Mouse (Mus musculus): ENCODE measurements around the gene Gm7075.

The Gm7075 gene

DNA sequence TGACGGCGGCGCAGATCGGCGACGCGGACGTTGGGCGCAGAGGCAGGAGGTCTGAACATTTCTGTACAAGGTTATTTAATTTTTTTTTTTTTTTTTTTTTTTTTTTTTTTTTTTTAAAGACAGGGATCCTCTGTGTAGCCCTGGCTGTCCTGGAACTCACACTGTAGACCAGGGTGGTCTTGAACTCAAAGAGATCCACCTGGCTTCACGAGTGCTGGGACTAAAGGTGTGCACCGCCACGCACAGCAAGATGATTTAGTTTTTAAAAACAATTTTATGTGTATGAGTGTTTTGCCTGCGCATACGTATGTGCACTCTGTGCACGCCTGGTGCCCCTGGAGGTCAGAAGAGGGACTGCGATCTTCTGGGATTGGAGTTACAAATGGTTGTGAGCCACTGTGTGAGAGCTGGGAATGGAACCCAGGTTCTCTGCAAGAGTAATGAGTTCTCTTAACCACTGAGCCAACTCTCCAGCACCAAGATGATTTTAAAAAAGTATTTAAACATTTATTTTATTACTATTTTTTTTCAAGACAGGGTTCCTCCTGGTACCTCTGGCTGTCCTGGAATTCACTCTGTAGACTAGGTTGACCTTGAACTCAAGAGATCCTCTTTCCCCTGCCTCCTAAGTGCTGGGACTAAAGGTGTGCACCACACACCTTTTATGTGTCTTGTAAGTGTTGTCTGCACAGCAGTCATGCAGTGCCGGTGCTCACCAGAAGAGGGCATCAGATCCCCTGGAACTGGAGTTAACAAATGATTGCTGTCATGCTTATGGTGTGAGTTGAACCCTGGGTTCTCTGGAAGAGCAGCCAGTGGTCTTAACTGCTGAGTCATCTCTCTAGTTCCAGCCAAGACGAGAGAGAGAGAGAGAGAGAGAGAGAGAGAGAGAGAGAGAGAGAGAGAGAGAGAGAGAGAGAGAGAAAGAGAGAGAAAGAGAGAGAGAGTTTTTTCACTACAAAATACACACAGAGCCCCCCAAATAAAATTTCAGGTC lies at the start of gene Gm7075:
Gene Gm7075 (minus strand): TSS at position 51 of the 997 bp plus-strand sequence.
- ChIA-PET POLR2A (interaction anchor here in 3 of 4 experiments (0.7 to 1.4 kb wide), 7 partner anchors 26 to 578 kb away, joined by 3 to 9 read pairs (median 4); no protein-coding TSS in a partner anchor), CTCF (interaction anchor here in 3 of 4 experiments (0.6 to 1.6 kb wide), 10 partner anchors 18 to 649 kb away, joined by 3 to 11 read pairs (median 4); partner anchors contain the start of gene Dnajc12 (in 1 of the 3))

DNA sequence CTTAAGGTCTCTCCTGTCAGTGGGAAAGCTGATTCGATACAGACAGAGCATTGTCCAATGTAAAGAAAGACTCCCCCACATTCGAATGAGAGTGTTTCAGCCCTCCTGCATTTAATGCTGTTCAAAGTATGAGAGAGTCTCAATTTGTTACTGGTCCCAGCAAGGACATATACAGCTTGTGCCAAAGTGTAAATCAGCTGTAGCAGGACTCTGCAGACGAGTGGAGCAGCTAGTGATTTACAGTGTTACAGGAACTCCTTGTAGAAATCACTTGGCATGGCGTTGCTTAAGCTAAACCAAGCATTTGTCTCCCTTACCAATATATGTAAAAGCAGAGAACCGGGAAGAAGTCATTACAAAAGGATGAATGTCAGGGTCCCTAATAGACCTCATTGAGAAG lies 39.3 kb upstream of the Gm7075 start:
- ChIA-PET POLR2A (interaction anchor here in 1 of 4 experiments (0.6 kb wide), 1 partner anchor 295 kb away, joined by 3 read pairs; no protein-coding TSS in a partner anchor), CTCF (interaction anchor here in 1 of 4 experiments (1.4 to 1.7 kb wide), 2 partner anchors 31 to 112 kb away, joined by 4 read pairs; partner anchors contain the start of gene Ctnna3)

DNA sequence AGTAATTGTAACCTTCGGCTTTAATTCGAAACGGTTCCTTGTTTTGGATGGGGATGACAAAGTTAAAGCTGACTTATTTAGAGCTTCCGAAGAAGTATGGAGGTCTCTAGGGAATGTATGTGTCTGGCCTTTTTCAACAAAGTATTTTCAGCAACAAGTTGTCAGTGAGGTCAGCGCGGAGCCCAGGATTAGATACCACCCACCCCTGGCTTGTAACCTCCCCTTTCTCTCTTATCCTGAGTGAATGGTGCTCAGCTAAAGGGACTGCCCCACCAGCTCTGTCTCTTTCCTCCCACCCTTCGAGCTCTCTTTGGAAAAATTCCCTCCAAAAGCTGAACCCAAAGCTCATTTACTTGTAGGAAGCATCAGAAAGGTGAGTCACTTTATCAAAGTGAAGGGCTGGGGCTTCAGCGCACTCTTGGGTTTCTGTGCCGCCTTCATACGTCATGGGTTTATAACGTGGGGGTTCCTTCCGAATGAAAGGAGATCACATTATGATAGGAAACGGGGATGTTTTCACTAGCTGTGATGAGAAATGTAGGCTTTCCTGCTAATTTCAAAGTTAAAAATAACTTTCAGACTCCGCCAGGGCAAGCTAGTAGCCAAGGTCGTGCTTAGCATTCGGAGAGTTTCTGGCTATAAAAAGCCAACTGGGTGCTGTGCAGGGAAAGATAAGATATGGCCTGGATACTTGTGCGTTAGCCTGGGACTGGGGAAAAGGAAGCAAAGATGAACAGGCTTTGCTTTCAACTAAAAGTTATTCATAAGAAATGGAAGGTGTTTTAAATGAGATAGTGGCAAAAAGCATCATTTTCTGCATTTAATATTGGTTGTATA lies 35.9 kb upstream of the Gm7075 start:
- ChIA-PET POLR2A (interaction anchor here in 1 of 4 experiments (0.7 to 1.4 kb wide), 3 partner anchors 12 to 574 kb away, joined by 3 to 4 read pairs (median 3); no protein-coding TSS in a partner anchor), CTCF (interaction anchor here in 1 of 4 experiments (0.6 kb wide), 1 partner anchor 375 kb away, joined by 6 read pairs; no protein-coding TSS in a partner anchor)

DNA sequence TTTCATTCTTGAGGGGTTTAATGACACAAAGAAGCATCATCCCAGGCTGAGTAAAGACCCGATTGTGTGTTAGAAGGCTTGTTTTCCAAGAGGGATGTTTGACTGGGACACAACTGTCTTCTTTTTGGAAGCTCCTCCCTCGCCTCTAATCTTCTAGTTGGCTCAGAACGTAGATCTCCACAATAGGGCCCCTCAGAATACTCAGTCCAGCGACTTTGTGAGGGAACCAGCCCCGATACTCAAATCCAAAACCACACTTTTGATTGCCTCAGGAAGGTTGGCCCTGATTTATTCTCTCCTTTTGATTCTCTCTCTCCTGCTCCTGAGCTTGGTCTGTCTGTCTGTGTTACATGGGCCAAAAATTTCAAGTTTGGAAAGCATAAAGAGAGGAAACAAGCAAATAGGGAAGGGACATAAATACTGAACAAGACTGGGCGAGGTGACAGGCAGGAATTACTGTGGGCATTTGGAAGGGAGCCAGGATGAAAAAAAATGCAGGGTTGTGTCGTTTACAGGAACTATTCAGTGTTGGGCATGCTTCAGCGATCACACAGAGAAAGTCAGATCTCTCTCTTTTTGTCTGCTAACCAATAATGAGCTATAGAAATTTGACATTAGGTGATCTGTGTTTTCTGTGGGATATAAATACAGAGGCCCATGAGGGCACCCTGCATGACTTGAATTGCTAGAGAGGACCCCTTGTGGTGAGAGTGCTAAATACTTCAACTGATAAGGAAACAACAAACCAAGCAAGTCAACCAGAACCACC lies 33.7 kb upstream of the Gm7075 start:
- ChIA-PET POLR2A (interaction anchor here in 1 of 4 experiments (1.5 kb wide), 1 partner anchor 11 kb away, joined by 3 read pairs; no protein-coding TSS in a partner anchor), CTCF (interaction anchor here in 1 of 4 experiments (0.6 kb wide), 1 partner anchor 31 kb away, joined by 3 read pairs; no protein-coding TSS in a partner anchor)

DNA sequence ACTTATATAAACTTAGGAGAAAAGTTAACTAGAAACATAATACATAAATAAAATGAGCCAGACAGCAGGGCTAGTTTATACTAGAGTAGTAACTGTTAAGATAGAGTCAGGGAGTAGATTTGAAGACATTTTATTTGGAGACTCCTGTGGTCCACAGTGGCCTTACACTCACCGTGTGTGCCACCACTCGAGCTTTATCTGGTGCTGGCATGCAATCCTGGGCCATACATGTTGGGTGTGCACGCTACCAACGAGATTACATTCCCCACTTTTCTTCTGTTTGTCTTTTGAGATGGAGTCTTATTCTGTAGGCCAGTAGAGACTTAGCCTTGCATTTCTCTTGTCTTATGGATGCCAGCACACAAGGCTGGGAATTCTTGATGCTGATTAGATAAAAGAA lies 32.3 kb upstream of the Gm7075 start:
- CTCF ChIA-PET: no interaction called here

DNA sequence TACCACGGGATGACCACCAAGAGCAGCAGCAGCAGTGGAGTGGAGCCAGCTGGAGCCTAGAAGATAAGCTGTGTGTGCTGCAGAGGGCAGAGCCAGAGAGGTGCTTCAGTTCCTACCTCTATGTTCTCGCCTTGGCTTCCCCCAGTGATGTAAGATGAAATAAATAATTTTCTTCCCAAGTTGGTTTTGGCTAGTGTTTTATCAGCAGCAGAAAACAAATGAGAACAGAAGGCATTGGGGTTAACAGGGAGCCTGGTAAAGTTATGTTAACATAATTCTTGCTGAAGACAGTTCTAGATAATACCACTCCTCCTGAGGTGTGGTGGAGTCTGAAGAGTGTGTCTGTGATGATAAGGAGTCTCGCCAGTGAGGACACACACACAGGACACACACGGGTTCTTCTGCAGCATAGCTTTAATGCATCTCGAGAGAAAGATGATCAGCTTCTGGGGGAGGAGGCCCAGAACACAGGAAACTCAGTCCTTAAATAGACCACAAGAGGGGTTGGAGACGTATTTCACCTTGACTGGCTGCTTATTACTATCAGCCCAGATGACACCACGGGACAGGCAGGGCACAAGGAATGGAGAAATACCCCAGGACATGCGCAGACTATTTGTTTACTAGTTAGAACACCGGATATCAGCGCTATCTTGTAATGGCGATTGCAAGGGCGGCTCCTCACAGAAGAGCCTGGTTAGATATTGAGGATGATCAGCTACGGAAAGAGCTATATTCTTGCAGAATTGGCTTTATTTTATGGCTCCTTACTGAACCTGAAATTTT lies 23.2 kb upstream of the Gm7075 start:
- POLR2A ChIA-PET: interaction anchor here in 2 of 4 experiments (0.8 to 1.5 kb wide), 4 partner anchors 10 to 13 kb away, joined by 3 read pairs; no protein-coding TSS in a partner anchor
- CTCF ChIA-PET: interaction anchor here in 1 of 4 experiments (0.6 kb wide), 1 partner anchor 34 kb away, joined by 4 read pairs; no protein-coding TSS in a partner anchor

More for the DNA sequence above, 32.3 kb upstream of the Gm7075 start:
- POLR2A ChIA-PET: interaction anchor here in 1 of 4 experiments (0.5 kb wide), 1 partner anchor 24 kb away, joined by 3 read pairs; no protein-coding TSS in a partner anchor

DNA sequence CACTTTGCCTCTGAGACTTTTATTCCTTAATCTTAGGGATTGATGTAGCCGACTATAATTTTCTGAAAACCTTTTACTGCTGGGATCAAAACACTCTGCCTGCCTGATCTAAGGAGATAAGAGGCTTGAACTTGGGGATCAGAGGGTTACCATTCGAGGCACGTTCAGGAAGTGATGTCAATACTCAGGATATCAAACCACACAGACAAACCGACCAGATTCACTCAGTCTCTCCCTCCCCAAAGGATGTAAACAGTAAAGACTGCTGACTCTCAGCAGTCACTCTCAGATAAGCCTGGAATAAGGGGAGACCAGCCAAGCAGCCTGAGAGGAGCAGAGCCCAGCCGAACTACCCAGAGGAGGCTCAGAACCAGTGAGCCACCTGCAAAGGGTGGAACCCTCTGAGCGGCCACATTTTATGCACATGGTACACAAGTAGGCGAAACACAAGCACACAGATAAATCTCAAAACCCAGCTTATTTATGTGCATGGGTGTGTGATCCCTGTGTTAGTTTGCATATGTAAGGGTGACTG lies 18.2 kb upstream of the Gm7075 start:
- POLR2A ChIA-PET: no interaction called here
- CTCF ChIA-PET: interaction anchor here in 1 of 4 experiments (0.6 to 1.6 kb wide), 3 partner anchors 11 to 324 kb away, joined by 3 to 4 read pairs (median 3); partner anchors contain the start of gene Ctnna3

DNA sequence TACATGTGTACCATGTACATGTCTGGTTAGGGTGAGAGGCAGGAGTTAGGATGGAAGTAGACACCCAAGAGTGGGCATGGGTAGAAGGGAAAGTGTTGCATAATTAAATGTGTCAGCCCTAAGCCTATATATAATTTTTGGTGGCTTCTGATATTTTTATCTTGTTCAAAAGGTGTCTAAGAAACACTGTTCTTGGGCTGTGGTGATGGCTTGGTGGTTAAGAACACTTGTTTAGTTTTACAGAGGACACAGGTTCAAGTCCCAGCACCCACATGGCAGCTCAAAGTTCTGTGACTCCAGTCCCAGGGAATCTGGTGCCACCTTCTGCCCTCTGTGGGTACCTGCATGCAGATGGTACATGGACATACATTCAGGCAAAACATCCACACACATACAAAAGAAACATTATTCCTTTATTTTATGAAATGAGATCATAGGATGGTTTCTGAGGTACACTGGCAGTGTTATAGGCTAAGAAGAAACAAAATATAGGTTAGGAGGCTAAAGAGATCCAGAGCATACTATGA lies 17.2 kb upstream of the Gm7075 start:
- CTCF ChIA-PET: interaction anchor here in 1 of 4 experiments (0.6 kb wide), 1 partner anchor 515 kb away, joined by 3 read pairs; no protein-coding TSS in a partner anchor
- POLR2A ChIA-PET: no interaction called here

DNA sequence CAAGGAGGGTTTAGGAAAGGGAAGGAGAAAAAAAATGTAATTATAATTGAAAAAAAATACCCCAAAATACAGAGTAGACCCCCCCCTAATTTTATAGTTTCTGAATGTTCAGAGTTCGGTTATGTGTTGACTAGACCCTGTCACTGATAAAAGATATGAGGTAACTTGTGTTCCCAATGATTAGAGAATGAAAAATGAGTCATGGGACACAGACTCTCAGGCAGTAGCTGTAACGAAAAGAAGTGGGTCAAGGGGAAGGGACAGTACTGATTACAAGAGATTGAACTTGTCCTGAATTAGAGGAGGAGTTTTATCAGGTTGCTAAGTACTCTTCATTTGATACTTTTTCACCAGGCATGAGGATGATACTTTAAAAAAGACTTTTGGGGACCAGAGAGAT lies 11.3 kb upstream of the Gm7075 start:
- POLR2A ChIA-PET: no interaction called here
- CTCF ChIA-PET: no interaction called here

DNA sequence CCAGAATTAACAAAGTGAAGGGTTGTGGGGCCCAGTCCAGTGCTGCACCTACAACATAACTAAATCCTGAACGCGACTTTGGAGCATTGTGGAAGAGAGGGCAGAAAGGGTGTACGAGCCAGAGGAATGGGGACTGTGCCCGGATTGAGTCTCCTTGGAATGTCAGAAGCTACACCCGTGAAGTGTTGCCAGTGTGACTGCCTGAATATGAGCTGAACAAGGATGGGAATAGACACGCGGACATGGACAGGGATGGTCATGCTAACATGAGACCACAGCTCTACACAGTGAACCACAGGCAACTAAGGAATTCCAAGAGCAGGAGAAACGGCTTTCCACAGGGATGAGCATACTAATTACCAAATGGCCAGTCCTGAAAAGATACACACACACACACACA lies 10.5 kb upstream of the Gm7075 start:
- ChIA-PET POLR2A (interaction anchor here in 1 of 4 experiments (0.6 kb wide), 1 partner anchor 563 kb away, joined by 3 read pairs; no protein-coding TSS in a partner anchor), CTCF (interaction anchor here in 1 of 4 experiments (0.6 kb wide), 1 partner anchor 142 kb away, joined by 3 read pairs; no protein-coding TSS in a partner anchor)

DNA sequence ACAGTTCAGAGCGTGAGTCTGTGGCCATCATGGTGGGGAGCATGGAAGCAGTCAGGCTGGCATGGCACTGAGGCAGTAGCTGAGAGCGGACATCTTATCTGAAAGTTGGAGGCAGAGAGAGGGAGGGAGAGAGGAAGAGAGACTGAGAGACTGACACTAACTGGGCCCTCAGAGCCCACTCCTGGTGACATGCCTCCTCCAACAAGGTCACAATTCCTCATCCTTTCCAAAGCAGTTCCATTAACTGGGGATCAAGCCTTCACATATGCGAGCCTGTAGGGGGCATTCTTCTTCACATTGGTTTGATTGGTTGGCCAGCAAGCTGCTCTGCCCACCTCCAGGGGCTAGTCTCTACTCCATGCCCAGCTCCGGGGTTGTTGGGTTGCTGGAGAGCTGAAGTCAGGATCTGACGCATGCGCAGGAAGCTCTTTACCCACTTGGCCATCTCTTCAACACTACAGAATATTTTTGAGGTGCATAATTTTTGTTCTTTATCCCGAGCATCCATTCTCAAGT lies 9.7 kb upstream of the Gm7075 start:
- CTCF ChIA-PET: no interaction called here
- POLR2A ChIA-PET: interaction anchor here in 1 of 4 experiments (0.7 kb wide), 1 partner anchor 13 kb away, joined by 3 read pairs; no protein-coding TSS in a partner anchor

DNA sequence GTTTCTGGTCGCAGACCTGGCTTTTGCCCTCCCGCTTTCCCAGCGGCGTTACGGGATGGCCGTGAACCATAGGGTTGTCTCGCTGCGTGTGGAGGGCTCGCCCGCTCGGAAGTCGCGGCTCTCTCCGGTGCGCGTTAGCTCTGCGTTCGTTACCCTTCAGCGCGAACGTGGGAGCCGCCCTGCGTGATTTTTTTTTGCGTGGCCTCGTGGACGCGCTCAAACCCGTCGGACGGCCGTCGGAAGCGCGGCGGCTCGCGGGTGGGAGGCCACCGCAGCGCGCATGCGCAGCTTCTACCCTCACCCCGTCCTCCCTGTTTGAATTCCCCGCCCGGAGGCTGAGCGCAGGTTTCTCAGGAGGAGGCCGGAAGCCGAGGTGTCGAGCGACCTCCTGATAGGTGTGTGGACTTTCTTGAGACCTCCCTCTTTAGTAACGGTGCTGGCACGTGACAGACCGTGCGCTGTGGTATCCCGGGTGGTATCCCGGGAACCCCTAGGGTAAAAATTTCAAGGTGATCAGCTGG lies 8.3 kb upstream of the Gm7075 start, which contains the start of gene Ctnna3:
Gene Ctnna3 (plus strand): TSS at position 314 of the 521 bp plus-strand sequence.
- ChIA-PET CTCF (interaction anchor here in 3 of 4 experiments (0.6 to 1.6 kb wide), 9 partner anchors 11 to 1178 kb away, joined by 3 to 8 read pairs (median 4); partner anchors contain the start of gene Herc4 (in 1 of the 3)), POLR2A (interaction anchor here (0.6 to 1.7 kb wide), 16 partner anchors 11 to 1471 kb away, joined by 3 to 7 read pairs (median 4); no protein-coding TSS in a partner anchor)

DNA sequence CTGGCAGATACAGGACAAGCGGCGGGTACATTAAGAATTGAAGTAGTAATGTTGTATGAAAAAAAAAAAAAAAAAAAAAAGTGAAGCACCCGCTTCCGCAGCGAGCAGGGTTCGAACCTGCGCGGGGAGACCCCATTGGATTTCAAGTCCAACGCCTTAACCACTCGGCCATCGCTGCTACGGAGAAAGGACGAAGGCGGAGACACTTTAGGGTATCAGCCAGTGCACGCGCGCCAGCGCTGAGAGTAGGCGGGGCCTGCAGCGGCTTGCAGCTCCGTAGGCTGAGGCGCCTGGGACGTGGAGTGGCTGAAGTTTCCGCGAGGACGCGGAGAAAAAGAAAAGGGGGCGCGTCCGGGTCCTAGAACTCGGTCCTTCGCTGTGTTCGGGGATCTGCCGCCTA lies 7.8 kb upstream of the Gm7075 start:
- CTCF ChIA-PET: interaction anchor here in 3 of 4 experiments (0.6 to 1.6 kb wide), 10 partner anchors 11 to 1178 kb away, joined by 3 to 8 read pairs (median 4); partner anchors contain the start of gene Herc4 (in 1 of the 3)
- POLR2A ChIA-PET: interaction anchor here (0.6 to 1.7 kb wide), 23 partner anchors 12 to 1471 kb away, joined by 3 to 7 read pairs (median 4); partner anchors contain the start of gene Pbld1 (in 1 of the 4)

DNA sequence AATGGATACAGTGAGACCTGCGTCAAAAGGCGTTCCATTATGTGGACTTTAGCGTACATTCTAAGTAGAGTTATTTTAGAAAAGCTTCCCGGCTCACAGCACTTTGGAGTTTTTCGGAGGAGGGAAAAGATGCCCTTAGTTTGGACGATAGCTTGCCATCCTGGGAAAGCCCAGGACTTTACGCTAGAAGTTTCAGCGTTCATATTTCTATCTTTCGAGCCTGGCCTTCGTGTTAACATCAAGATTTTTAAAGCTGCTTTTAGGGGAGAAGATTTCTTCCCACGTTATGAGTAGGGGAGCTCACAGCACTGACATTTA lies 7.4 kb upstream of the Gm7075 start:
- ChIA-PET POLR2A (interaction anchor here (0.6 to 1.7 kb wide), 21 partner anchors 12 to 516 kb away, joined by 3 to 7 read pairs (median 4); partner anchors contain the start of gene Pbld1 (in 1 of the 4)), CTCF (interaction anchor here in 2 of 4 experiments (0.7 to 1.6 kb wide), 8 partner anchors 11 to 879 kb away, joined by 3 to 8 read pairs (median 4); no protein-coding TSS in a partner anchor)

Measured in embryonic stem cell, embryonic (primary cell).